Mouse (Mus musculus) stomach, postnatal 0 days (tissue): ENCODE measurements around the gene Tarsl2.

ENCODE experiments used
- CTCF ChIP-seq: IDR thresholded peaks from 2 replicates; pipeline ENCODE4 v1.5.1; 2016; ENCODE audit warnings: antibody characterized with exemption, low read depth, mild to moderate bottlenecking, moderate library complexity
- EP300 ChIP-seq: optimal IDR thresholded peaks from 2 replicates; pipeline ENCODE3; 2016; ENCODE audit warnings: antibody characterized with exemption

- TF ChIP-seq CTCF (peak; percentile 99), EP300 (no peak)
Measured at GRCm38 (mm10) chr7:65704818-65705242, 60.1 kb downstream of the Tarsl2 start.
